Mouse (Mus musculus) brain, embryonic 14.5 days (tissue): ENCODE results near the gene Prrt4.

ENCODE experiments used
- CTCF ChIP-seq: fragments of 200-500 bp; IDR thresholded peaks from 2 replicates; pipeline ENCODE4 v1.5.1; 2012; ENCODE audit warnings: inconsistent platforms, mild to moderate bottlenecking, moderate library complexity, borderline replicate concordance; ENCODE audit not compliant: insufficient read depth, insufficient read length; ENCODE audit errors: extremely low read depth
- POLR2A ChIP-seq: fragments of 200-500 bp; IDR thresholded peaks from 2 replicates; pipeline ENCODE4 v1.6.1; 2012; ENCODE audit warnings: mild to moderate bottlenecking, inconsistent platforms, borderline replicate concordance; ENCODE audit not compliant: poor library complexity, insufficient read depth, insufficient read length, severe bottlenecking; ENCODE audit errors: extremely low read depth

GRCm38 (mm10) chr6:29214776-29215175 lies 35.4 kb upstream of the Prrt4 start:
- TF ChIP-seq CTCF (no peak), POLR2A (no peak)
